Mouse (Mus musculus) testis, adult 2 months (tissue): ENCODE data around the gene Proser3.

Source experiments
- CTCF ChIP-seq: fragments of 200-500 bp; IDR thresholded peaks from 2 replicates; pipeline ENCODE4 v1.5.1; 2012; ENCODE audit warnings: low read depth, mild to moderate bottlenecking, inconsistent platforms, low read length, moderate library complexity; ENCODE audit not compliant: control insufficient read depth, insufficient read depth, insufficient replicate concordance
- POLR2A ChIP-seq: fragments of 200-500 bp; IDR thresholded peaks from 2 replicates; pipeline ENCODE4 v1.6.1; 2012; ENCODE audit warnings: low read depth, mild to moderate bottlenecking, inconsistent platforms, low read length, moderate library complexity; ENCODE audit not compliant: control insufficient read depth

- TF ChIP-seq POLR2A (no peak), CTCF (no peak)
Observed at GRCm38 (mm10) chr7:30549880-30550279, 2.2 kb downstream of the Proser3 start.
